Mouse (Mus musculus) embryonic fibroblast, embryonic 13.5 days (primary cell): ENCODE measurements around the gene Fam131b.

ENCODE experiments used
- CTCF ChIP-seq: IDR thresholded peaks from 2 replicates; pipeline ENCODE4 v1.5.1; 2011; ENCODE audit warnings: mild to moderate bottlenecking, control low read depth, low read length, moderate library complexity, borderline replicate concordance; ENCODE audit not compliant: insufficient read depth
- POLR2A ChIP-seq: IDR thresholded peaks from 2 replicates; pipeline ENCODE4 v1.6.1; 2011; ENCODE audit warnings: low read depth, mild to moderate bottlenecking, control low read depth, low read length, moderate library complexity

DNA sequence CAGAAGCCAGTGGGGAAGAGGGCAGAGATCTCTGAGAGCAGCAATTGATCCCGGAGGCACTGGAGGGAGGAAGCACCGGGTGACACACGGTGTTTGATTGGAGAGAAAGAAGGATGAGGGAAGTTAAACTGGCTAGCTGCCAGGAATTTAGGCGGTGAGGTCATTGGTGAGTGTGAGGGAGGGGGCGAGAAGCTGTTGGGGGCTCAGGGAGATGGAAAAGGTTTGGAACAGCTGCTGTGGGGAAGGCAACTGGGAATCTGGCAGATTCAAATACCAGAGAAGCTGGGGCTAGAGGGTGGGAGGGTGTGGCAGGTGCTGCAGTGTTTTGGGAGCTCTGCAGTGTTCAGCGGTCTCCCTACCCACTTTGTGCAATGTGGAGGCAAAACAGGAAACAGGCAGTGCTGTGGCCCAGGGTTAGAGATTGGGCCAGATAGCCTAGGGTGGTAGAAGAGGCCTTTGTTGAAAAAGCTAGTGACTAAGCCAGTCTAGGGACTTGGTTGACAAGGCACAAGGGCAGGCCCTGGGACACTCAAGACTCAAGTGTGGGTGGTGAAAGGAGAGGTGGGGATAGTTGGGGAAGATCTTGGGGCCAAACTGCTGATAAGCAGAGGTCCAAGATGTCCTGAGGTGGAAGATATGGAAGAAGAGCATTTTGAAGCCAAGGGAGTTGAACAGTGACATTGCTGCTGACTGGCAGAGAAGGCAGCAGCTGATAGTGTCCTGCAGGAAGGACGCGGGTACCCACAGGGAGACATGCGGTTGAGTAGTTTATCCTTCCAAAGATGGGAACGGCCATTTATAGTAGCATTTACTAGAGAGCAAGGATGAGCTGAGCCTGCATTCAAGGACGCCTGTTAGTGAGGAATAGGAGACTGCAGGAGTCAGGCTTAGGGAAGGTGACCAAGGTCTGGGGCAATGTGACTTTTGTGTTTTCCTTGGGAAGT is 29.9 kb upstream of the Fam131b start:
- no peak for TF ChIP-seq CTCF
- no peak for TF ChIP-seq POLR2A
